Mouse (Mus musculus) layer of hippocampus, postnatal 10 days (tissue): Measurements from ENCODE around the gene Epha10. TPM values are rescaled to one million over a fixed set of nuclear protein-coding genes. Genes with fewer than 3 reads are reported as not detected.

Experiments used
- DNase-seq, 2 experiments: peaks; one replicate each; pipeline ENCODE4 v3.0.0; 2021; ENCODE audit warnings: low spot score in 2 of 2
- long read RNA-seq: library from polyadenylated mRNA; stranded (forward); transcript quantifications from one replicate; pipeline ENCODE4 v2.0.0, GENCODE M21; 2023
- total RNA-seq, 2 experiments: library from RNA; stranded (reverse); gene quantifications; 2 replicates each; pipeline ENCODE4 v1.2.3; 2021

Epha10 gene
- 10 to 100 TPM; 12.8 to 16.9 TPM for total RNA-seq
- long read RNA-seq, partial matches to known transcripts: 4 of 10 reads
- long read RNA-seq, other reads (novel, unspliced or antisense): 5 of 10 reads

- no peak for DNase-seq
These were observed at the start of gene Epha10 for GRCm38 (mm10) chr4:124880599-124880998. Gene Epha10 (plus strand): TSS chr4:124880899.

DNA sequence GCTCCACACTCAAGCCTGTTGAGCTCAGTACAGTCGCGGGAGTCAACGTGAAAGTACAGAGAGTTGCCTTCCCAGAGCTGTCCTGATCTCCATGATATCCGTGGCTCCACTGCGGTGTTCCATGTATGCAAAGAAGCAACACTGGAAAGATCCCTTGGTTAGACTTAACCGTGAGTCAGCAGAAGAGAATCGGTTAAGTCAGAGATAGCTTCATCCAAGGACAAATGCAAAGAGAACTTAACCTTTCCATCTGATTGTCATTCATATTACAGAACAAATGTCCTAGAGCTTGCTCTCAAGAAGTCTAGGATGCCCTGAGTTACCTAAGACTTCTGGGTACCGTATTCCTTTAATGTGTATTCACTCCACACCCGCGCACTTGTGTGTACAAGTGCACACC is 47.9 kb upstream of the Epha10 start:
- no peak for DNase-seq

- DNase-seq: no peak
These were observed 42.5 kb upstream of the Epha10 start for GRCm38 (mm10) chr4:124838035-124838700.

DNA sequence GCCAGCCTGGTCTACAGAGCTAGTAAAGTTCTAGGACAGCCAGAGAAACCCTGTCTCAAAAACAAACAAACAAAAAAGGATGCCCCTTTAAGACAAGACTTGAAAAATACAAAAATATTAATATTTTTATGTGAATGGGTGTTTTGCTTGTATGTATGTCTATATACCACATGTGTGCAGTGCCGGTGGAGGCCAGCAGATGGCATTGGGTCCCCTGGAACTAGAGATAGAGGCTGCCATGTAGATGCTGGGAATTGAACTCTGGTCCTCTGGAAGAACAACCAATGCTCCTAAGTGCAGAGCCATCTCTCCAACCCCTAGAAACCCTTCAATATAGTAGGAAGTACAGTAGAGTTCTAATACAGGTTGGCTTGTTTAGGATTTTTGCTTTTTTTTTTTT is 39.7 kb upstream of the Epha10 start:
- no peak for DNase-seq

GRCm38 (mm10) chr4:124843493-124843892 is 37.2 kb upstream of the Epha10 start:
- peak; percentile 35 to 45 for DNase-seq

GRCm38 (mm10) chr4:124847573-124847972 is 33.1 kb upstream of the Epha10 start:
- DNase-seq: peak; percentile 89 to 91

GRCm38 (mm10) chr4:124849631-124850260 is 31.0 kb upstream of the Epha10 start:
- DNase-seq: peak; percentile 80 to 82

- DNase-seq: peak; percentile 93 to 94
These were observed 30.3 kb upstream of the Epha10 start, which contains the start of gene Yrdc for GRCm38 (mm10) chr4:124850261-124850913. Gene Yrdc (plus strand): TSS chr4:124850679.

GRCm38 (mm10) chr4:124850933-124851658 is 29.6 kb upstream of the Epha10 start, which contains the start of gene 1110065P20Rik:
Gene 1110065P20Rik (minus strand): TSS chr4:124851196.
- peak; percentile 67 to 73 for DNase-seq

DNA sequence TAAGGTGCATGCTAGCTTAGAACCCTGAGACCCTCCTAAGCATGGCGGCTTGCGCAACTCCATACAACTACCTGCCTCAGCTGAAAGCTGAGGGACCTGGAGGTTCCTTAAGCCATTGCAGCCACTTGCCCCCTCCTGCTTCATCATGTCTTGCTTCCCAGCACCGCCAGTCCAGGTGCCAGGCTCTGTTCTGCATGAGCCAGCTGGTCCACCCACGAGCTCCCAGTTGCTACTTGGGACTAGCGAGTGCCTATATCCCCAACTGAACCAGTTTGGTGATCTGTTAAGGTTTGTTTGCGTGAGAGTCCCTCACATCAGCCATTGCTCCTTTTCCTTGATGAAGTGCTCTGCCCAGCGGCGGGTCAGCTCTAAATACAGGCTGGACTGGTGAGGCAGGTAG is 24.4 kb upstream of the Epha10 start:
- DNase-seq: no peak

DNA sequence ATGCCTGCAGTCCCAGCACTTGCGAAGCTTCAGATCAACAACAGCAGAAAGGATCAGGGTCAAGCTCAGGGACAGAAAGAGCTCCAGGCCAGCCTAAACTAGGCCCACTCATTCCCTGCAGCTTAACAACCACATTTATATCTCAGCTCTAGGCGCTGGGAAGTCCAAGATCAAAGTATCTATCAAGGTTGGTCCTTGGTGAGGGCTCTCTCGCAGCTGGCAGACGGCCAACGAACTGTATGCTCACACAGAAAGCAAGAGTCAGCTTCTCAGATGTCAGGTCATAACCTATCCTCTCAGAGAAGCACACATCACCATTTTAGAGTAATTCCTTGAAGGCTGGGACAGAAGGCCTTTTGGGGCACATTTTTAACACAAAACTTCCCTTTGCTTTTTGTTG is 22.3 kb upstream of the Epha10 start:
- peak in 1 of 2 experiments; percentile 14 for DNase-seq

- peak; percentile 56 to 66 for DNase-seq
These were observed 20.3 kb upstream of the Epha10 start for GRCm38 (mm10) chr4:124860446-124860845.

DNA sequence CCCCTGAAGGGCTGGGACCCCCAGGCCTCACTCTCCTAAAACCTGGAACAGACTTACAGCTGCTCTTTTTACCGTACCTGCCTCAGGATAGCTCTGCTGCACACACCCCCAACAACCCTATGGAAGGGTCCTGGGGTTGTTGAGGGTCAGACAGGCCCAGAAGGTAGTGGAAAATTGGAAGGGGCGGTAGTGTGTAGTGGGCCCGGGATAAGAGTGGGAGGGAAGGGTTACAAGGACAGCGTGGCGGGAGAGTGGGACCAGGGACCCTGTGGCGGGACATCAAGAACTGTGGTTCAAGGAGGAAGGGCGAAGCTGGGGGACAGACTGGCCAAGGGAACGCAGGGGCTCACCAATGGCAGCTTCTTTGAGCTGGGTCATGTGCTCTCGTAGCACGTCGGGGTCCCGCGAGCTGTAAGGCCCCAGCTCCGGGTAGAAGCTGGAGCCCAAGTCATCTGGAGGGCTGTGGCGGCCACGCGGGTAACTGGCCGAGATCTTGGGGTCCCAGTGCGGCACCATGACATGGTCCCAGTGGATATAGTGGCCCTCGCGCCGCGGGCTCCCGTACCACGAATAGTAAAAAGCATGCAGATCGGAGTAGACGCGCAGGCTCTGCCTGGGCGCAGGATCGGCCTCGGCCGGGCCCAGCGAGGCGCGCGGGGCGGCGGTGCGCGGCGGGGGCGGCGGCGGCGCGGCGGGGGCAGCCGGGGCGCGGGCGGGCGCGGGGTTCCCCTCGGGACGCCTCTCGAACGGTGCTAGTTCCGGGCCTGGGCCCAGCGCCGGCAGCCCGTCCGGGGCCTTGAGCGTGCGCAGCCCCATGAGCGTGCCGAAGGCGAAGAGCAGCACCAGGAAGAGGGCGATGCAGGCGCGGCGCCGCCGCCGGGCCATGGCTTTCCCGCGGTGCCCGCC is 19.2 kb upstream of the Epha10 start, which contains the start of gene Maneal:
Gene Maneal, minus strand, starts transcription at position 889 of the 906 bp plus-strand sequence.
- peak; percentile 38 to 47 for DNase-seq

GRCm38 (mm10) chr4:124872719-124873118 is 8.0 kb upstream of the Epha10 start:
- DNase-seq: no peak

- peak; percentile 80 to 85 for DNase-seq
These were observed 726 bp downstream of the Epha10 start for GRCm38 (mm10) chr4:124881341-124881908.

- DNase-seq: peak in 1 of 2 experiments; percentile 55
These were observed 1.5 kb downstream of the Epha10 start for GRCm38 (mm10) chr4:124882151-124882729.

DNA sequence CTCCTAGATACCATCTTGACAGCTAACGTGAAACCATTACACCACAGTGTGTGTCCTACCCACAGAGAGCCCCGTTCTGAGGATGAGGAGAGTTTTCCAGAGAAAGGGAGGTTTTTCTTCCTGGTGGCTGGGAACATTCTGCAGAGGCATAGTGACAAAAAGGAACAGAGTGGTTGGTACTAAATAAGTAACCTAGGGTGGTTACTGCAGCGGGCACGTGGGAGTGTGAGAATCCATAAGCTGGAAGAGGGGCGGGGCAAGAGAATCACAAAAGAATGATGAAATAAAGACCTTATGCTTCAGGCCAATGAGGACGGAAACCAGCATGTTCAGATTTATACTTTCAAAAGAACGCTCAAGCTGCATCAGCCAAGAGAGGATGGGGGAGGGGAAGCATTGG is 8.0 kb downstream of the Epha10 start:
- DNase-seq: no peak

DNA sequence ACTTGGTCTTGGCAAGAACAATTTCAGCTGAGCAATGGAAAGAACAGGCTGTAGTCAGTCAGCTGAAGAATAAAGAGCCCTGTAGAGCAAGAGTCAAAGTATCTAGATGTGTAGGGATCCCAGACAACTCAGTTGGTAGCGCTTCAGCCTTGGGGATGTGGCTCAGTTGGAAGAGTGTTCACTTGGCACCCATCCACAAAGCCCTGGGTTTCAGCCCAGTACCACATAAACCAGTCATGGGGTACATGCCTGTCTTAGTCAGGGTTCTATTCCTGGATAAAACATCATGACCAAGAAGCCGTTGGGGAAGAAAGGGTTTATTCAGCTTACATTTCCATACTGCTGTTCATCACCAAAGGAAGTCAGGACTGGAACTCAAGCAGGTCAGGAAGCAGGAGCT is 9.2 kb downstream of the Epha10 start:
- no peak for DNase-seq

- no peak for DNase-seq
These were observed 10.1 kb downstream of the Epha10 start for GRCm38 (mm10) chr4:124890831-124891230.
